Mouse (Mus musculus) midbrain, embryonic 10.5 days (tissue): ENCODE measurements around the gene Sympk. TPM values are rescaled to one million over a fixed set of nuclear protein-coding genes. Genes with fewer than 3 reads are reported as not detected.
"Not testable (repeated sequence)": the region's sequence is repeated elsewhere in the genome, so short reads cannot be mapped to it uniquely, and the experiment has no call there.

Experiments
- DNase-seq: peaks from one replicate; pipeline ENCODE4 v3.0.0-alpha.2; 2017; ENCODE audit warnings: low spot score
- H3K27ac ChIP-seq: fragments of 300-500 bp; sonication (generic); replicated peaks from 2 replicates; pipeline ENCODE4 v1.5.1; 2016; ENCODE audit warnings: mild to moderate bottlenecking
- H3K27me3 ChIP-seq: fragments of 300-500 bp; sonication (generic); 2 replicates; pipeline ENCODE4 v1.6.1; 2016; ENCODE audit warnings: low read depth, mild to moderate bottlenecking; ENCODE audit not compliant: poor library complexity, severe bottlenecking
- H3K36me3 ChIP-seq: fragments of 300-500 bp; sonication (generic); 2 replicates; pipeline ENCODE4 v1.6.1; 2016; ENCODE audit warnings: mild to moderate bottlenecking, moderate library complexity
- H3K4me1 ChIP-seq: fragments of 300-500 bp; sonication (generic); 2 replicates; pipeline ENCODE4 v1.6.1; 2016
- H3K4me3 ChIP-seq: fragments of 300-500 bp; sonication (generic); 2 replicates; pipeline ENCODE4 v1.5.1; 2016; ENCODE audit warnings: mild to moderate bottlenecking, moderate library complexity
- H3K9me3 ChIP-seq: fragments of 300-500 bp; sonication (generic); replicated peaks from 2 replicates; pipeline ENCODE4 v1.6.1; 2016; ENCODE audit warnings: mild to moderate bottlenecking
- WGBS: fragments of 180-500 bp; shearing (Covaris S2); methylation state at CpG from one replicate; pipeline ENCODE4 v1.1.7; 2016; 5-methylcytosine and 5-hydroxymethylcytosine counted together
- polyA plus RNA-seq: library from polyadenylated mRNA; unstranded; fragments of >200 nt; fragmentation: Nextera tagmentation; extraction: Ambion mirVana; gene quantifications from 2 replicates; pipeline ENCODE4 v1.2.1, GENCODE M21; 2016

Sympk gene
- polyA plus RNA-seq, 1 experiment from 2014 or later, result 45.7 TPM

DNA sequence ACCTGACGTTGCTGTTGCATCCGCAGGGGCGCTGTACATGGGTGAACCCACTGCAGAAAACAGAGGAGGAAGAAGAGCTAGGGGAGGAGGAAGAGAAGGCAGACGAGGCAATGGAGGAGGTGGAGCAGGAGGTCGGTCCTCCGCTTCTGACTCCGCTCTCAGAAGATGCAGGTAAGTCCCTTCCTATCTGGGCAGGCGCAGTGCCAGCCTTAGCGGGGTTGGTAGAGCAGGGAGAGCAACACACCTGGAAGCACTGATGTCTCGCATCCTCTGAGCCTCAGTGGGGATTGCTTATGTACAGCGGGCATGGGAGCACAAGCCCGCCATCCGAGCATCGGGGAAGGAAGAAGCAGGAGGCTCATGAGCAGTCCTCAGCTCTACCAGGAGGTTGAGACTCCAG, 42.9 kb downstream of the Sympk start:
- Histone ChIP-seq H3K4me3 (no peak overlapping the region), H3K4me1 (no peaks in the 10 kb centered on the region), H3K36me3 (no peaks in the 10 kb centered on the region), H3K27me3 (peaks cover 42% of the 10 kb centered on the region), H3K27ac (no peak overlapping the region), H3K9me3 (0 out of 2 replicates have a peak, but pooled peaks cover 4% of the 10 kb centered on the region)
- WGBS, result 44% methylated on average over 14 of the region's 14 CpGs
- no peak for DNase-seq

DNA sequence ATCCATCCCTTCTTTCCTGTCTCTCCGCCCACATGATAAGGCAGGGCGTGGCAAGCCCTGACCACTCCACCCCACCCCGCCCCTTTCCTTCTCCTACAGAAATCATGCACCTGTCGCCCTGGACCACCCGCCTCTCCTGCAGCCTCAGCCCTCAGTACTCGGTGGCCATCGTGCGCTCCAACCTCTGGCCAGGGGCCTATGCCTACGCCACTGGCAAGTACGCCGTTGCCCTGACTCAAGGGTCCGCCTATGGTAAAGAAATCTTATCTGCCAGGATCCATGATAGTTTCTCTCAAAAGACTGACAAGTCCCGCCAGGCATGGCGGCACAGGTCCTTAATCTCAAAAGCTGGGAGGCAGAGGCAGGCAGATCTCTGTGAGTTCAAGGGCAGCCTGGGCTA, 43.8 kb downstream of the Sympk start:
- Histone ChIP-seq H3K9me3 (0 out of 2 replicates have a peak, but pooled peaks cover 4% of the 10 kb centered on the region), H3K4me1 (no peaks in the 10 kb centered on the region), H3K4me3 (no peak overlapping the region), H3K36me3 (no peaks in the 10 kb centered on the region), H3K27ac (no peak overlapping the region), H3K27me3 (peaks cover 42% of the 10 kb centered on the region)
- 69% methylated on average over 14 of the region's 14 CpGs for WGBS
- DNase-seq, result no peak

DNA sequence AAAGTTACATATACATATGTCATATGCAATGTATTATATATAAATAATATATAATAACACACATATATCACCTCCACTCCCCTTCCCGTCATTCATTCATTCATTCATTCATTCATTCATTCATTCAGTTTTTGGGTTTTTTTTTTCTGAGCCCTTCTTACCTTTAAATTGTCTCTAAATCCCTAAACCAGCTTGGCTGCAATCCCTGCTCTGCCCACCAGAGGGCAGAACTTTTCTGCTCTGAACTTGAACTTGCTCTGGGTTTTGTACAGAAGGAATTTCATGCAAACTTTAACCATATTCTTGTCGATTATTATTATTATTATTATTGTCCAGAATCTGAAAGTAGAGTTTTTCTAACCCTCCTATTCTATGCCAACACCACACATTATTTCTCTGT, 44.5 kb downstream of the Sympk start:
- WGBS, result 9% methylated on average over 2 of the region's 2 CpGs
- Histone ChIP-seq H3K4me3 (no peak overlapping the region), H3K9me3 (0 out of 2 replicates have a peak, but pooled peaks cover 4% of the 10 kb centered on the region), H3K27ac (no peak overlapping the region), H3K27me3 (peaks cover 38% of the 10 kb centered on the region), H3K4me1 (no peaks in the 10 kb centered on the region), H3K36me3 (no peaks in the 10 kb centered on the region)
- DNase-seq, result peak; percentile 73

DNA sequence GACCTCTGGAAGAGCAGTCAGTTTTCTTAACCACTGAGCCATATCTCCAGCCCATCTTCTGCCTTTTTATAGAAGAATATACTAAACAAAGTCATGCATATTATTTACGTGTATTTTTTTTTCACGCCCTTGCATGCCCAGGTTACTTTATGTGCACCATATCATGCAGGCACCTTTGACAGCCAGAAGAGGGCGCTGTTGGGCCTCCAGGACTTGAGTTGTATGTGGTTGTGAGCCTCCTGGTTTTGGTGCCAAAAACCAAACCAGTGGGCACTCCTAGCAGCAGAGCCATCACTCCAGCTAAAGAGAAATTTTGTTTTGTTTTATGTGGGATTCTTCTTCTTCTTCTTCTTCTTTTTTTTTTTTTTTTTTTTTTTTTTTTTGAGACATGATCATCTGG, 45.3 kb downstream of the Sympk start:
- DNase-seq, result no peak
- Histone ChIP-seq H3K4me1 (no peaks in the 10 kb centered on the region), H3K4me3 (no peak overlapping the region), H3K9me3 (0 out of 2 replicates have a peak, but pooled peaks cover 4% of the 10 kb centered on the region), H3K27ac (no peak overlapping the region), H3K27me3 (peaks cover 33% of the 10 kb centered on the region), H3K36me3 (no peaks in the 10 kb centered on the region)
- WGBS, result 50% methylated on average over 3 of the region's 3 CpGs

DNA sequence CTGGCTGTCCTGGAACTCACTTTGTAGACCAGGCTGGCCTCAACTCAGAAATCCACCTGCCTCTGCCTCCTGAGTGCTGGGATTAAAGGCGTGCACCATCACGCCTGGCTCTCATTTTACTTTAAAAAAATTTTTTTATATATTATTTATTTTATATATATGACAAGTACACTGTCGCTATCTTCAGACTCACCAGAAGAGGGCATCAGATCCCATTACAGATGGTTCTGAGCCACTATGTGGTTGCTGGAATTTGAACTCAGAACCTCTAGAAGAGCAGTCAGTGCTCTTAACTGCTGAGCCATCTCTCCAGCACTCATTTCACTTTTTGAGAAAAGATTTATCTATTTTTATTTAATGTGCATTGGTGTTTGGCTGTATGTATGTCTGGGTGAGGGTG, 46.8 kb downstream of the Sympk start:
- not testable (repeated sequence) for H3K9me3 ChIP-seq, DNase-seq, H3K4me1 ChIP-seq, H3K4me3 ChIP-seq, H3K36me3 ChIP-seq, H3K27ac ChIP-seq
- peaks cover 18% of the 10 kb centered on the region for H3K27me3 ChIP-seq
- WGBS, result 60% methylated on average over 3 of the region's 3 CpGs

DNA sequence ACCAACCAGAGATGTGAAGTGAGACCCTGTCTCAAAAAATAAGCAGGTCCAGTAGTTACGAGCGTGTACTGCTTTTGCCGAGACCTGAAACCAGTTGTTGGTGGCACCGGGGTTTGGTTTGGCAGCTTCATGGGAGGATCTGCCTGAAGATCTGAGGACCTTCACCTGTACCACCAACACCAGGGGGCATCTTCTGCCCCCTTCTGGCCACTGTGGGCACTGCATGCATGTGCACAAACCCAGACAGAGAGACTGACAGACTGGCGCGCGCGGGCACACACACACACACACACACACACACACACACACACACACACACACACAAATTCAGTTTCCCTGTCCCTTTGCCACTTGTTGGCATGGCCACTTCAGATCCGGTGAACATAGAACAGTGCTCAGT, 49.3 kb downstream of the Sympk start:
- Histone ChIP-seq H3K9me3 (no peaks in the 10 kb centered on the region), H3K36me3 (peaks cover 10% of the 10 kb centered on the region), H3K4me3 (no peak overlapping the region), H3K27ac (no peak overlapping the region), H3K4me1 (peaks cover 23% of the 10 kb centered on the region), H3K27me3 (no peaks in the 10 kb centered on the region)
- WGBS, result 80% methylated on average over 9 of the region's 9 CpGs
- no peak for DNase-seq

DNA sequence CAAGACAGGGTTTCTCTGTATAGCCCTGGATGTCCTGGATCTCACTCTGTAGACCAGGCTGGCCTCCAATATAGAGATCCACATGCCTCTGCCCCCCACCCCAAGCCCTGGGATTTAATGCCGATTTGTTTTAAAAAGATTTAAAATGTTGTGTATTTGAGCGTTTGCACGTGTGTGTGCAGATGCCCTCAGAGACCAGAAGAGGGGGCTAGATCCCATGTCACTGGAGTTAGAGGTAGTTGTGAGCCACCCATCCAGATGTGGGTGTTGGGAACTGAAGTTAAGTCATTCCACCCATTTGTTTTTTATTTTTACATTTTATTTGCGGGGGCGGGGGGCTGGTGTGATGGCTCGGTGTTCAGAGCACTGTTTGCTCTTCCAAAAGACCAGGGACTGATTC, 50.3 kb downstream of the Sympk start:
- WGBS, result 89% methylated on average over 6 of the region's 6 CpGs
- Histone ChIP-seq H3K36me3 (peaks cover 20% of the 10 kb centered on the region), H3K27ac (no peak overlapping the region), H3K9me3 (no peaks in the 10 kb centered on the region), H3K27me3 (no peaks in the 10 kb centered on the region), H3K4me1 (peaks cover 23% of the 10 kb centered on the region), H3K4me3 (no peak overlapping the region)
- DNase-seq, result no peak

DNA sequence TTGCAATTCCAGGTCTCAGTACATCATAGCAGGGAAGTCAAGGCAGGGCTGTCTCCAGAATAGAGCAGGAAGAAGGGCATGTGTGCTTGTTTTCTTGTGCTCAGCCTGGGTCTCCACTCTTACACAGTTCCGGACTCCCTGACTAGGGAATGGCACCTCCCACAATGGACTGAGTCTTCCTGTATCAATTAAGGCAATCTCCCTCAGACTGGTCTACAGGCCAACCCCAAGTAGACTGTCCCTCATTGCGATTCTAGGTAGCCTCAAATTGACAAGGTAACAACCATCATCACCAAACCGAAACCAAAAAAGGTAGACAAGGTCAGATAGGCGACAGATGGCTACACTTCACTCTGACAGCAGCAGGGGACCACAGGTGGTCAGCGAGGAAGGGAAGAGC, 51.1 kb downstream of the Sympk start:
- 67% methylated on average over 5 of the region's 5 CpGs for WGBS
- DNase-seq, result no peak
- Histone ChIP-seq H3K4me1 (peaks cover 23% of the 10 kb centered on the region), H3K9me3 (no peaks in the 10 kb centered on the region), H3K27me3 (no peaks in the 10 kb centered on the region), H3K27ac (peak overlapping the region; percentile 64; the same call in 1 of the 2 replicates), H3K4me3 (peak overlapping the region; percentile 96), H3K36me3 (peaks cover 27% of the 10 kb centered on the region)

DNA sequence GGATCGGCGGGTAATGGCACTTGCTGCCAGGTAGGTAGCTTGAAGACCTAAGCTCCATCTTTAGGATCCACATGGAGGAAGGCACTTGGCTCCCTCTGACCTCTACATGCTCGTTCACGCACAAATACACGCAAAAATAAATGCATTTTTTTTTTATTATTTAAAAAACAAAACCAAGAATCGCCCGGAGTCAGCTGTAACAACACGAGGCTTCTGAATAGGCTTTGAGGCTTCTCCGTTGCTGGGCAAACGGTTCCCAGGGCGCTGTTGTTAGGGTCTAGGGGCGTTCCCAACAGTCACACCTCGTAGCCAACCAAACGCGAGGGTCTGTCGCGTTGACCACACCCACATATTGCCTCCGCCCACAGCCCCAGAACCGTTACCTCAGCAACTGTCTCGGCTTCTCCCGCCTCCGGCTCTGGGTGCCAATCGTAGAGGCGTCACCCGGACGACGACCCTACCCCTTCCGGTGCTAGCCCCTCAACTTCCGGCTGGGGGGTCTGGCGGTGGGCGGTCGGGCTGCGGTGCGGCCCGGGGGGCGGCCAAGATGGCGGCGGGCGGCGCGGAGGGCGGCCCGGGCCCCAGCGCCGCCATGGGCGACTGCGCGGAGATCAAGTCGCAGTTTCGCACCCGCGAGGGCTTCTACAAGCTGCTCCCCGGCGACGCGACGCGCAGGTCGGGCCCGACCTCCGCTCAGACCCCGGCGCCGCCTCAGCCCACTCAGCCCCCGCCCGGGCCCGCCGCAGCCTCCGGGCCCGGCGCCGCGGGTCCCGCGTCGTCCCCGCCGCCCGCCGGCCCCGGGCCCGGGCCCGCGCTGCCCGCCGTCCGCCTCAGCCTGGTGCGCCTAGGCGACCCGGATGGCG, 51.8 kb downstream of the Sympk start, which contains the start of gene Dmwd:
Gene Dmwd (plus strand): TSS at position 505 of the 863 bp plus-strand sequence.
- Histone ChIP-seq H3K36me3 (peaks cover 35% of the 10 kb centered on the region), H3K4me3 (peak within 1 kb of the TSS; percentile 96), H3K27me3 (no peaks in the 10 kb centered on the region), H3K27ac (peak within 1 kb of the TSS; percentile 94), H3K9me3 (no peaks in the 10 kb centered on the region), H3K4me1 (peaks cover 23% of the 10 kb centered on the region)
- WGBS, result under 1% methylated on average over 88 of the region's 91 CpGs
- peak; percentile 99 for DNase-seq

DNA sequence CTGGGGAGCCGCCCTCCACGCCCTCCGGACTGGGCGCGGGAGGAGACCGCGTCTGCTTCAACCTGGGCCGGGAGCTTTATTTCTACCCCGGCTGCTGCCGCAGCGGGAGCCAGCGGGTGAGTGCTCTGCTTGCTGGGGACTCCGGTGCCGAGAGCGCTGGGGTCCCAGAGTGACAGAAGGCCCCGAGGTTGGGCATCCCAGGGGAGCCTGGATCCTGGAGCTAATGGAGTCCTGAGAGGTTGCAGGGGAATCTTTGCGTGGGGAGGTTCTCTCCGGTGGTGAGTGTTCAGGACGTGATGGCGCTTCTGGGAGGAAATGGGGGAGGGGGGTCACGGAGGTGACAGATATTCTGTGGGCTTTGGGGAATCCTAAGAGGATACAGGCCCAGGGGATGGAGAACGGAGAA, 52.4 kb downstream of the Sympk start:
- peak; percentile 43 for DNase-seq
- Histone ChIP-seq H3K9me3 (no peaks in the 10 kb centered on the region), H3K27ac (peak overlapping the region; percentile 94), H3K4me1 (peaks cover 26% of the 10 kb centered on the region), H3K36me3 (peaks cover 41% of the 10 kb centered on the region), H3K4me3 (peak overlapping the region; percentile 96), H3K27me3 (no peaks in the 10 kb centered on the region)
- WGBS, result under 1% methylated on average over 22 of the region's 22 CpGs

DNA sequence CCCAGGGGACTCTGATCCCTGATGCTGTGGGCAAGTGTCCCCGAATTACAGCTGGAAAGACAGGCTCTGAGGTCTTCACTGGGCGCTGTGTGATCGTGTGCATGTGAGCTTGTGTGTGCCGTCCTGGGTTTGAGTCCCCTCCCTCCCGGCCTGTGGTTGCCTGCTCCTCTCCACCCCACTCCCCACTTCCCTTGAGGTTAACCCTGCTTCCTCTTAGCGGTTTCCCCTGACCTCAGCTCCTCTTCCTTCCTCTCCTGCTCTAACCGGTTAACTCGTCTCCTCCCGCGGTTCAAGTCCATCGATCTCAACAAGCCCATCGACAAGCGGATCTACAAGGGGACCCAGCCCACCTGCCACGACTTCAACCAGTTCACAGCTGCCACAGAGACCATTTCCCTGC, 53.6 kb downstream of the Sympk start:
- H3K4me3 ChIP-seq, result peak overlapping the region; percentile 96

DNA sequence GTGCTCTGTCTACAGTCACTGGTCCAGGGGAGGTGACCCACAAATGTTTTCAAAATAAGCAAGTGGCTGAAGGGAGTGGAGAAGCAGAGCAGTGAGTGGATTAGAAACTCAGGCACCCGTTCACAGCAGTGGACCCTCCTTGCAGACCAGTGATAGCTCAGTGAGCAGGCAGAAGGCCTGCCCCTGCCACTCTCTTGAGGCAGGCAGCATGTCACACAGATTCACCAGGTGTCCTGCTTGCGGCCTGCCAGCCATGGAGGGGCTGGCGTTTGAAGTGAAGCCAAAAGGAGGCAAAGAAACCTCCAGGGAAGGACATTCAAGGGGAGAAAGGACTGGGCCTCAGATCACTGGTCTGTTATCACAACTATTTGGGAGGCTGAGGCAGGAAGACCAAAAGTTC, 54.6 kb downstream of the Sympk start:
- H3K4me1 ChIP-seq, result peaks cover 45% of the 10 kb centered on the region
- H3K36me3 ChIP-seq, result peaks cover 62% of the 10 kb centered on the region
- no peaks in the 10 kb centered on the region for H3K9me3 ChIP-seq
- DNase-seq, result no peak
- no peak overlapping the region for H3K4me3 ChIP-seq
- H3K27ac ChIP-seq, result no peak overlapping the region
- no peaks in the 10 kb centered on the region for H3K27me3 ChIP-seq
- 91% methylated on average over 3 of the region's 3 CpGs for WGBS

More for the DNA sequence above, 53.6 kb downstream of the Sympk start:
- no peak overlapping the region for H3K27ac ChIP-seq
- DNase-seq, result no peak
- no peaks in the 10 kb centered on the region for H3K27me3 ChIP-seq
- H3K36me3 ChIP-seq, result peaks cover 53% of the 10 kb centered on the region
- peaks cover 36% of the 10 kb centered on the region for H3K4me1 ChIP-seq
- no peaks in the 10 kb centered on the region for H3K9me3 ChIP-seq
- WGBS, result 82% methylated on average over 14 of the region's 14 CpGs

DNA sequence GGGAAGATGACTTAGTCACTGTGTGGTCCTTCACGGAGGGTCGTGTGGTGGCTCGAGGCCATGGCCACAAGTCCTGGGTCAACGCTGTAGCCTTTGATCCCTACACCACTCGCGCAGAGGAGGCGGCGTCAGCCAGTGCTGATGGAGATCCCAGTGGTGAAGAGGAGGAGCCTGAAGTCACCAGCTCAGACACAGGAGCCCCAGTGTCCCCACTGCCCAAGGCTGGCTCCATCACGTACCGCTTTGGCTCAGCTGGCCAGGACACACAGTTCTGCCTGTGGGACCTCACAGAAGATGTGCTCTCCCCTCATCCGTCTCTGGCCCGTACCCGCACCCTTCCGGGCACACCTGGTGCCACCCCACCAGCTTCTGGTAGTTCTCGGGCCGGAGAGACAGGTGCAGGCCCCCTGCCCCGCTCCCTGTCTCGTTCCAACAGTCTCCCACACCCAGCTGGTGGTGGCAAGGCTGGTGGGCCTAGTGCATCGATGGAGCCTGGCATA, 56.3 kb downstream of the Sympk start:
- Histone ChIP-seq H3K4me1 (peaks cover 58% of the 10 kb centered on the region), H3K27me3 (no peaks in the 10 kb centered on the region; the same call in 1 of the 2 replicates), H3K36me3 (peaks cover 72% of the 10 kb centered on the region), H3K27ac (no peak overlapping the region), H3K9me3 (no peaks in the 10 kb centered on the region), H3K4me3 (no peak overlapping the region)
- WGBS, result 93% methylated on average over 19 of the region's 19 CpGs
- DNase-seq, result no peak
